Mouse (Mus musculus): ENCODE measurements at regions not wholly inside any gene's neighbourhood (a gene's known extent, or its start where the extent isn't known, plus 50 kb on each side); places are given as distances from the start of the nearest gene placed in this dataset.

- no peaks in the 10 kb centered on the region for H3K4me1 ChIP-seq (ENCODE audit: insufficient read depth, low read depth, low read length)
- no peaks in the 10 kb centered on the region for H3K27me3 ChIP-seq (ENCODE audit: insufficient read depth, low read length)
- no peak overlapping the region for H3K4me3 ChIP-seq (ENCODE audit: low read depth, low read length)
- H3K36me3 ChIP-seq (replicated peaks), result no peaks in the 10 kb centered on the region
- ATAC-seq (ENCODE audit: extremely low read depth, insufficient number of reproducible peaks, low FRiP score, poor library complexity, severe bottlenecking) (no peak), DNase-seq (ENCODE audit: low spot score) (no peak)
- H3K9me3 ChIP-seq (replicated peaks), result peaks cover 8% of the 10 kb centered on the region; the same call in 1 of the 2 replicates
- TF ChIP-seq CTCF (IDR thresholded peaks at IDR 0.05; ENCODE audit: low read depth, low read length) (no peak), POLR2AphosphoS5 (IDR thresholded peaks at IDR 0.05; ENCODE audit: insufficient replicate concordance, low read depth, low read length) (no peak), GATA2 (IDR thresholded peaks at IDR 0.05; ENCODE audit: borderline replicate concordance, low read depth, low read length) (no peak), GATA1 (IDR thresholded peaks at IDR 0.05; ENCODE audit: borderline replicate concordance, low read length) (no peak), TAL1 (conservative IDR thresholded peaks at IDR 0.05; ENCODE audit: low read depth, low read length) (no peak)
Observed at GRCm38 (mm10) chr2:138640654-138641053, 384.3 kb downstream of the Btbd3 start.

DNA sequence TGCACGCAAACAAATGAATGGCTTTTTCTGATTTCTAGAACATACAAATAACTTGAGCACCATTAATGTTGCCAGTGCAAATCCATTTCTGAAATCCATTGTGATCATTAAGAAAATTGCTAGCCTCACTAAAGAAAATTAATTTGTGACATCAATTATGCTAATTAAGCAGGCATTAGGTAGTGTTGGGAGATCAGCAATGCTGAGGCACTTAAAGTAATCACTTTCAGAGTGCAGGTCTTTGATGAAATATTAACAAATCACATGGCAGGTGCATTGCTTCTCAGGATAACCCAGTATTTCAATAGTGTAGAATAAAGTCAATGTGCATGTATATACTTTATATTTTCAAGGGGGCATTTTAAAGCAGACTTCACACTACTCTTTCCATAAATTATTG, 385.0 kb downstream of the Btbd3 start:
- H3K9me3 ChIP-seq (replicated peaks), result peaks cover 8% of the 10 kb centered on the region; the same call in 1 of the 2 replicates
- TF ChIP-seq TAL1 (conservative IDR thresholded peaks at IDR 0.05; ENCODE audit: low read depth, low read length), result no peak
- no peak for TF ChIP-seq POLR2AphosphoS5 (IDR thresholded peaks at IDR 0.05; ENCODE audit: insufficient replicate concordance, low read depth, low read length)
- no peak for TF ChIP-seq GATA2 (IDR thresholded peaks at IDR 0.05; ENCODE audit: borderline replicate concordance, low read depth, low read length)
- TF ChIP-seq CTCF (IDR thresholded peaks at IDR 0.05; ENCODE audit: low read depth, low read length), result no peak
- TF ChIP-seq GATA1 (IDR thresholded peaks at IDR 0.05; ENCODE audit: borderline replicate concordance, low read length), result no peak
- no peaks in the 10 kb centered on the region for H3K36me3 ChIP-seq (replicated peaks)
- no peak overlapping the region for H3K4me3 ChIP-seq (ENCODE audit: low read depth, low read length)
- no peaks in the 10 kb centered on the region for H3K27me3 ChIP-seq (ENCODE audit: insufficient read depth, low read length)
- DNase-seq (ENCODE audit: low spot score) (no peak), ATAC-seq (ENCODE audit: extremely low read depth, insufficient number of reproducible peaks, low FRiP score, poor library complexity, severe bottlenecking) (no peak)
- H3K4me1 ChIP-seq (ENCODE audit: insufficient read depth, low read depth, low read length), result no peaks in the 10 kb centered on the region

GRCm38 (mm10) chr2:138648616-138649015, 392.3 kb downstream of the Btbd3 start:
- TF ChIP-seq CTCF (IDR thresholded peaks at IDR 0.05; ENCODE audit: low read depth, low read length) (no peak), TAL1 (conservative IDR thresholded peaks at IDR 0.05; ENCODE audit: low read depth, low read length) (no peak), POLR2AphosphoS5 (IDR thresholded peaks at IDR 0.05; ENCODE audit: insufficient replicate concordance, low read depth, low read length) (no peak), GATA1 (IDR thresholded peaks at IDR 0.05; ENCODE audit: borderline replicate concordance, low read length) (no peak), GATA2 (IDR thresholded peaks at IDR 0.05; ENCODE audit: borderline replicate concordance, low read depth, low read length) (no peak)
- Histone ChIP-seq H3K36me3 (replicated peaks) (no peaks in the 10 kb centered on the region), H3K9me3 (replicated peaks) (peaks cover 3% of the 10 kb centered on the region; the same call in 1 of the 2 replicates), H3K27me3 (ENCODE audit: insufficient read depth, low read length) (no peaks in the 10 kb centered on the region), H3K4me3 (ENCODE audit: low read depth, low read length) (no peak overlapping the region), H3K4me1 (ENCODE audit: insufficient read depth, low read depth, low read length) (no peaks in the 10 kb centered on the region)
- DNase-seq (ENCODE audit: low spot score), result no peak
- no peak for ATAC-seq (ENCODE audit: extremely low read depth, insufficient number of reproducible peaks, low FRiP score, poor library complexity, severe bottlenecking)

DNA sequence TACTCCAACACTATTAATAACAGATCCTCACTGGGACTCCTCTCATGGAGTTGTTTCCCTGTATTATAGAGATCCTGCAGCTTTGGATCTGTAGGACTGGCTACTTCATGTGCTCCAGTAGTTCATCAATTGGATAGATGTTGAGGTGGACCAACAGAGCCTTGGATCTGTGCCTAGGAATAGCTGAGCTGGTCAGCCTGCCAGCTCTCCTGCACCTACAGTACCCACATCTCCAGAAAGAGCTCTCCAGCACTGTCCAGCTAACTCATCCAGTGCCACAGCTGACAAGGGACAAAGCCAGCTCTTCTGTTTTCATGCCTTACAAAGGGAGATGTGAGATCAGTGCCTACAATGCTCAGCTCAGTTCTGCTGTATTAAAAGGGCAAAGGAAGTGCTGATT, 403.0 kb downstream of the Btbd3 start:
- no peaks in the 10 kb centered on the region for H3K27me3 ChIP-seq (ENCODE audit: insufficient read depth, low read length)
- TF ChIP-seq TAL1 (conservative IDR thresholded peaks at IDR 0.05; ENCODE audit: low read depth, low read length), result no peak
- no peak for TF ChIP-seq GATA2 (IDR thresholded peaks at IDR 0.05; ENCODE audit: borderline replicate concordance, low read depth, low read length)
- TF ChIP-seq GATA1 (IDR thresholded peaks at IDR 0.05; ENCODE audit: borderline replicate concordance, low read length), result no peak
- no peak for TF ChIP-seq CTCF (IDR thresholded peaks at IDR 0.05; ENCODE audit: low read depth, low read length)
- TF ChIP-seq POLR2AphosphoS5 (IDR thresholded peaks at IDR 0.05; ENCODE audit: insufficient replicate concordance, low read depth, low read length), result no peak
- DNase-seq (ENCODE audit: low spot score) (no peak), ATAC-seq (ENCODE audit: extremely low read depth, insufficient number of reproducible peaks, low FRiP score, poor library complexity, severe bottlenecking) (no peak)
- no peaks in the 10 kb centered on the region for H3K4me1 ChIP-seq (ENCODE audit: insufficient read depth, low read depth, low read length)
- no peaks in the 10 kb centered on the region for H3K36me3 ChIP-seq (replicated peaks)
- no peak overlapping the region for H3K4me3 ChIP-seq (ENCODE audit: low read depth, low read length)
- H3K9me3 ChIP-seq (replicated peaks), result peaks cover 20% of the 10 kb centered on the region

DNA sequence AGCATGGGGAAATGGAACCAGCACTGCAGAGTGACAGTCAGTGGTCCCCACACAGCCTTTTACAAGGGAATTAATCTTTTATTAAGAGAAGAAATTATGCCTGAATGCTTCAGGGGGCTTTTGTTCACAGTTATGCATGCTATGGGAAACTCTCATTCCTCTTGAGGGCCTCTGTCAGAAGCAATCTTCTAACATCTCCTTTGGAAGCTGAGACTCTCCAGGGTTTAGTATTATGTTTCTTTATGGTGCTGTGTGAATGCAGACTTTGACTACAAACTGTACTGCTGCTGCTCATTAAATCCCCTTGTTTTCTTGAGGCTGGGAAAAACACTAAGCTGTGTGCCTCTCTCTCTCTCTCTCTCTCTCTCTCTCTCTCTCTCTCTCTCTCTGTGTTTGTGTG, 413.9 kb downstream of the Btbd3 start:
- no peaks in the 10 kb centered on the region for H3K9me3 ChIP-seq (replicated peaks)
- H3K27me3 ChIP-seq (ENCODE audit: insufficient read depth, low read length), result no peaks in the 10 kb centered on the region
- H3K4me3 ChIP-seq (ENCODE audit: low read depth, low read length), result no peak overlapping the region
- H3K36me3 ChIP-seq (replicated peaks), result no peaks in the 10 kb centered on the region
- DNase-seq (ENCODE audit: low spot score) (no peak), ATAC-seq (ENCODE audit: extremely low read depth, insufficient number of reproducible peaks, low FRiP score, poor library complexity, severe bottlenecking) (no peak)
- TF ChIP-seq POLR2AphosphoS5 (IDR thresholded peaks at IDR 0.05; ENCODE audit: insufficient replicate concordance, low read depth, low read length), result no peak
- TF ChIP-seq CTCF (IDR thresholded peaks at IDR 0.05; ENCODE audit: low read depth, low read length), result no peak
- no peak for TF ChIP-seq GATA1 (IDR thresholded peaks at IDR 0.05; ENCODE audit: borderline replicate concordance, low read length)
- TF ChIP-seq GATA2 (IDR thresholded peaks at IDR 0.05; ENCODE audit: borderline replicate concordance, low read depth, low read length), result no peak
- TF ChIP-seq TAL1 (conservative IDR thresholded peaks at IDR 0.05; ENCODE audit: low read depth, low read length), result no peak
- H3K4me1 ChIP-seq (ENCODE audit: insufficient read depth, low read depth, low read length), result no peaks in the 10 kb centered on the region

GRCm38 (mm10) chr2:138674801-138675200, 418.4 kb downstream of the Btbd3 start:
- no peaks in the 10 kb centered on the region for H3K27me3 ChIP-seq (ENCODE audit: insufficient read depth, low read length)
- no peaks in the 10 kb centered on the region for H3K4me1 ChIP-seq (ENCODE audit: insufficient read depth, low read depth, low read length)
- no peak overlapping the region for H3K4me3 ChIP-seq (ENCODE audit: low read depth, low read length)
- no peaks in the 10 kb centered on the region for H3K36me3 ChIP-seq (replicated peaks)
- no peak for TF ChIP-seq CTCF (IDR thresholded peaks at IDR 0.05; ENCODE audit: low read depth, low read length)
- TF ChIP-seq GATA1 (IDR thresholded peaks at IDR 0.05; ENCODE audit: borderline replicate concordance, low read length), result no peak
- TF ChIP-seq TAL1 (conservative IDR thresholded peaks at IDR 0.05; ENCODE audit: low read depth, low read length), result no peak
- no peak for TF ChIP-seq POLR2AphosphoS5 (IDR thresholded peaks at IDR 0.05; ENCODE audit: insufficient replicate concordance, low read depth, low read length)
- no peak for TF ChIP-seq GATA2 (IDR thresholded peaks at IDR 0.05; ENCODE audit: borderline replicate concordance, low read depth, low read length)
- ATAC-seq (ENCODE audit: extremely low read depth, insufficient number of reproducible peaks, low FRiP score, poor library complexity, severe bottlenecking) (no peak), DNase-seq (ENCODE audit: low spot score) (no peak)
- H3K9me3 ChIP-seq (replicated peaks), result 0 out of 2 replicates have a peak, but pooled peaks cover 6% of the 10 kb centered on the region

Data from G1E (cell line).